9 mouse cellular contexts compared by ENCODE assay signal in the genomic region with DNA sequence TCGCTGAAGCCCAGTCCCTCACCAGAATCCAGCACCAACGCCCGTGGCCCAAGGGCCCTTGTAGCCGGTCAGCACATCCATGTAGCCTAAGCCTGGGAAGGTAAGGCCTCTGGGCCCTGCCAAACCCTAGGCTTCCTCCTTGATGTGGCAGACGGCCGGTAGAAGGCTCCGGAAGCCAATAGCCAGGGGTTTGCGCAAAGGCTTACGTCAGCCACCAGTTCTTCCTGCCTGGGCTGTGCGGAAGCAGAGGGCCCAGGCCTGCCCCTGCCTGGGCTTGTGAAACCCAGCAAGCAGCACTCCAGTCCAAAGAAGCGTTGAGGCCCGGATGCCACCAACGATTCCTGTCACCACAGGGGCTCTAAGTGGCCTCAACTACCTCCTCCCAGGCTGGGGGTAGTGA. TPM values are rescaled to one million over a fixed set of nuclear protein-coding genes. Genes with fewer than 3 reads are reported as not detected.
DNase-seq lines count a peak whose midpoint lies in the region; ATAC-seq lines count a peak whose summit lies in the region.
"Had no signal": no experiment of that assay in that cellular context is flagged by ENCODE, and none has a peak within 500 bp of the region (broad histone marks: within the 10 kb centered on the region; RNA-seq: fewer than 3 reads in every experiment).

No protein-coding gene starts in this region.

- no peaks in the 10 kb centered on the region for H3K27me3 ChIP-seq in heart, embryonic 15.5 days

- WGBS in heart, embryonic 15.5 days = 65% methylated on average over 13 of the region's 13 CpGs

- peak overlapping the region; percentile 15; the same call in 1 of the 2 replicates for H3K4me3 ChIP-seq in heart, embryonic 15.5 days
- H3K4me3 ChIP-seq: erythroblast, embryonic 14.5 days had no signal

- no peak overlapping the region for H3K4me2 ChIP-seq in heart, embryonic 15.5 days

- H3K27ac ChIP-seq in heart, embryonic 15.5 days = peak overlapping the region; percentile 39; the same call in 1 of the 2 replicates

- peaks cover 63% of the 10 kb centered on the region for H3K4me1 ChIP-seq in heart, embryonic 15.5 days (replicated peaks)

- H3K9me3 ChIP-seq in heart, embryonic 15.5 days (replicated peaks) = no peaks in the 10 kb centered on the region

- no peak overlapping the region for H3K9ac ChIP-seq in heart, embryonic 15.5 days

- peak; percentile 37 for ATAC-seq in heart, embryonic 15.5 days (replicated peaks; ENCODE audit: insufficient number of reproducible peaks, insufficient read depth, low FRiP score, low read depth)

- DNase-seq in adrenal gland, adult 2 months = peak; percentile 52
- no peak for DNase-seq in adrenal gland, postnatal 10 days
- peak; percentile 97 for DNase-seq in 416B (ENCODE audit: low read depth)
- DNase-seq in lung, postnatal 36 days = peak; percentile 82
- DNase-seq in thymus, adult 18-20 months = peak; percentile 70 to 85
- DNase-seq in cerebellum, adult 18-20 months = no peak
- no peak for DNase-seq in cerebellum, postnatal 25 days

- peaks cover 4% of the 10 kb centered on the region for H3K36me3 ChIP-seq in heart, embryonic 15.5 days

RNA-seq across cellular contexts. Expression of gene Tnrc18, which starts 22.9 kb away (rescaled TPM):
- total RNA-seq in adrenal gland, adult 2 months (2021) = 10 to 100 TPM; 58.6 to 72.1 TPM
- 91.5 and 110 TPM in 2 replicates for polyA plus RNA-seq in adrenal gland, adult 2 months (2012; rRNA removed)
- total RNA-seq in adrenal gland, postnatal 10 days (2021) = 10 to 100 TPM; 77.5 to 98.6 TPM
- 17.1 and 24.2 TPM in 2 replicates for polyA plus RNA-seq in heart, embryonic 15.5 days (2015; fragmentation: Nextera tagmentation; extraction: Ambion mirVana)

Comparison
In these comparisons a context has a peak if more than half of its experiments do, and no peak if none do; other contexts are left out.
1. DNase-seq: peak in adrenal gland, adult 2 months (single experiment), 416B (single experiment), lung, postnatal 36 days (single experiment) and thymus, adult 18-20 months (2 of 2); none in adrenal gland, postnatal 10 days (single experiment), cerebellum, adult 18-20 months (0 of 2) and cerebellum, postnatal 25 days (0 of 2).